Mouse (Mus musculus): ENCODE measurements around the gene Podn.

Gene Podn

GRCm38 (mm10) chr4:107999380-107999779 is 96.9 kb downstream of the Podn start:
- TF ChIP-seq GATA4 (IDR thresholded peaks at IDR 0.05; ENCODE audit: insufficient replicate concordance, low read length) = no peak

- no peak for TF ChIP-seq GATA4 (IDR thresholded peaks at IDR 0.05; ENCODE audit: insufficient replicate concordance, low read length)
Measured at GRCm38 (mm10) chr4:107998641-107999332, 97.5 kb downstream of the Podn start.

- TF ChIP-seq GATA4 (IDR thresholded peaks at IDR 0.05; ENCODE audit: insufficient replicate concordance, low read length) = no peak
Measured at GRCm38 (mm10) chr4:107996418-107996986, 99.7 kb downstream of the Podn start.

GRCm38 (mm10) chr4:107995727-107996126 is 100.5 kb downstream of the Podn start:
- no peak for TF ChIP-seq GATA4 (IDR thresholded peaks at IDR 0.05; ENCODE audit: insufficient replicate concordance, low read length)

GRCm38 (mm10) chr4:107995011-107995410 is 101.2 kb downstream of the Podn start:
- no peak for TF ChIP-seq GATA4 (IDR thresholded peaks at IDR 0.05; ENCODE audit: insufficient replicate concordance, low read length)

GRCm38 (mm10) chr4:107991879-107992278 is 104.4 kb downstream of the Podn start:
- no peak for TF ChIP-seq GATA4 (IDR thresholded peaks at IDR 0.05; ENCODE audit: insufficient replicate concordance, low read length)

- TF ChIP-seq GATA4 (IDR thresholded peaks at IDR 0.05; ENCODE audit: insufficient replicate concordance, low read length) = no peak
Measured at GRCm38 (mm10) chr4:107990818-107991217, 105.4 kb downstream of the Podn start.

GRCm38 (mm10) chr4:107988931-107989330 is 107.3 kb downstream of the Podn start:
- TF ChIP-seq GATA4 (IDR thresholded peaks at IDR 0.05; ENCODE audit: insufficient replicate concordance, low read length) = no peak

GRCm38 (mm10) chr4:107986386-107987168 is 109.7 kb downstream of the Podn start:
- no peak for TF ChIP-seq GATA4 (IDR thresholded peaks at IDR 0.05; ENCODE audit: insufficient replicate concordance, low read length)

- TF ChIP-seq GATA4 (IDR thresholded peaks at IDR 0.05; ENCODE audit: insufficient replicate concordance, low read length) = no peak
Measured at GRCm38 (mm10) chr4:107985812-107986211, 110.4 kb downstream of the Podn start.

GRCm38 (mm10) chr4:107984282-107984981 is 111.8 kb downstream of the Podn start:
- TF ChIP-seq GATA4 (IDR thresholded peaks at IDR 0.05; ENCODE audit: insufficient replicate concordance, low read length) = no peak

- no peak for TF ChIP-seq GATA4 (IDR thresholded peaks at IDR 0.05; ENCODE audit: insufficient replicate concordance, low read length)
Measured at GRCm38 (mm10) chr4:107983717-107984116, 112.5 kb downstream of the Podn start.

- TF ChIP-seq GATA4 (IDR thresholded peaks at IDR 0.05; ENCODE audit: insufficient replicate concordance, low read length) = no peak
Measured at GRCm38 (mm10) chr4:107980002-107980600, 116.1 kb downstream of the Podn start.

GRCm38 (mm10) chr4:107979530-107979929 is 116.7 kb downstream of the Podn start:
- TF ChIP-seq GATA4 (IDR thresholded peaks at IDR 0.05; ENCODE audit: insufficient replicate concordance, low read length) = no peak

GRCm38 (mm10) chr4:107977593-107977992 is 118.7 kb downstream of the Podn start:
- TF ChIP-seq GATA4 (IDR thresholded peaks at IDR 0.05; ENCODE audit: insufficient replicate concordance, low read length) = no peak

Data from liver, adult (tissue).